Mouse (Mus musculus) MEL (cell line): ENCODE results near the gene Ankar. TPM values are rescaled to one million over a fixed set of nuclear protein-coding genes. Genes with fewer than 3 reads are reported as not detected.

Experiments
- DNase-seq: peaks from one replicate; pipeline ENCODE4 v3.0.0; 2011; ENCODE audit warnings: low read depth, low spot score
- H3K27ac ChIP-seq: 2 replicates; pipeline ENCODE4 v1.5.1; 2012; ENCODE audit warnings: low read depth, mild to moderate bottlenecking, control low read depth, low read length, moderate library complexity; ENCODE audit not compliant: control insufficient read depth
- H3K27me3 ChIP-seq, 2 experiments: fragments of 150-350 bp in 1 of 2; sonication (generic) in 1 of 2; 2 replicates each; pipeline ENCODE4 v1.6.1; 2012; ENCODE audit warnings: low read length in 2 of 2, mild to moderate bottlenecking in 2 of 2, improper control_type of control experiment in 1 of 2, moderate library complexity in 1 of 2; ENCODE audit not compliant: insufficient read depth in 2 of 2, control insufficient read depth in 1 of 2
- H3K36me3 ChIP-seq, 2 experiments: 2 replicates each; pipeline ENCODE4 v1.6.1; 2012 to 2014; ENCODE audit warnings: low read length in 2 of 2, improper control_type of control experiment in 1 of 2, inconsistent platforms in 1 of 2, mild to moderate bottlenecking in 1 of 2; ENCODE audit not compliant: insufficient read depth in 2 of 2, control insufficient read depth in 1 of 2
- H3K4me1 ChIP-seq, 2 experiments: fragments of 150-350 bp in 1 of 2; sonication (generic) in 1 of 2; 2 replicates each; pipeline ENCODE4 v1.6.1; 2012; ENCODE audit warnings: low read length in 2 of 2, improper control_type of control experiment in 1 of 2, mild to moderate bottlenecking in 1 of 2; ENCODE audit not compliant: insufficient read depth in 2 of 2, control insufficient read depth in 1 of 2
- H3K4me3 ChIP-seq, 2 experiments: fragments of 150-350 bp in 1 of 2; sonication (generic) in 1 of 2; 2 replicates each; pipeline ENCODE4 v1.5.1; 2012; ENCODE audit warnings: low read depth in 2 of 2, low read length in 2 of 2, mild to moderate bottlenecking in 2 of 2, moderate library complexity in 2 of 2, control low read depth in 1 of 2, improper control_type of control experiment in 1 of 2; ENCODE audit not compliant: control insufficient read depth in 1 of 2, insufficient read depth in 1 of 2
- H3K79me2 ChIP-seq: 2 replicates; pipeline ENCODE4 v1.6.1; 2012; ENCODE audit warnings: mild to moderate bottlenecking, low read length, moderate library complexity; ENCODE audit not compliant: control insufficient read depth, poor library complexity, insufficient read depth
- H3K9ac ChIP-seq: 2 replicates; pipeline ENCODE4 v1.6.1; 2012; ENCODE audit warnings: low read depth, mild to moderate bottlenecking, control low read depth, low read length, moderate library complexity; ENCODE audit not compliant: control insufficient read depth, poor library complexity, severe bottlenecking
- H3K9me3 ChIP-seq: fragments of 150-350 bp; sonication (generic); replicated peaks from 2 replicates; pipeline ENCODE4 v1.6.1; 2012; ENCODE audit warnings: mild to moderate bottlenecking, low read length, improper control_type of control experiment, moderate library complexity; ENCODE audit not compliant: insufficient read depth
- BHLHE40 ChIP-seq: IDR thresholded peaks from 2 replicates; pipeline ENCODE4 v1.6.1; 2012; ENCODE audit warnings: low read depth, mild to moderate bottlenecking, inconsistent platforms, low read length, improper control_type of control experiment, borderline replicate concordance
- CHD1 ChIP-seq: IDR thresholded peaks from 2 replicates; pipeline ENCODE4 v1.6.1; 2012; ENCODE audit warnings: low read depth, mild to moderate bottlenecking, inconsistent platforms, low read length, improper control_type of control experiment
- CHD2 ChIP-seq: IDR thresholded peaks from 2 replicates; pipeline ENCODE4 v1.6.1; 2011; ENCODE audit warnings: low read length, improper control_type of control experiment
- CTCF ChIP-seq, 3 experiments: IDR thresholded peaks in 2 of 3; conservative IDR thresholded peaks in 1 of 3; 2 replicates each; pipeline ENCODE4 v1.5.1; 2011 to 2012; ENCODE audit warnings: low read length in 3 of 3, low read depth in 2 of 3, mild to moderate bottlenecking in 2 of 3, improper control_type of control experiment in 1 of 3, inconsistent platforms in 1 of 3, mixed read lengths in 1 of 3, moderate library complexity in 1 of 3; ENCODE audit not compliant: control insufficient read depth in 1 of 3, insufficient read depth in 1 of 3, poor library complexity in 1 of 3, severe bottlenecking in 1 of 3
- GABPA ChIP-seq: IDR thresholded peaks from 2 replicates; pipeline ENCODE4 v1.6.1; 2012; ENCODE audit warnings: low read depth, mild to moderate bottlenecking, inconsistent platforms, low read length, improper control_type of control experiment, moderate library complexity
- GATA1 ChIP-seq: IDR thresholded peaks from 2 replicates; pipeline ENCODE4 v1.6.1; 2011; ENCODE audit warnings: low read depth, low read length, improper control_type of control experiment
- JUND ChIP-seq: IDR thresholded peaks from 2 replicates; pipeline ENCODE4 v1.6.1; 2011; ENCODE audit warnings: low read depth, mild to moderate bottlenecking, improper control_type of control experiment, low read length
- KAT2A ChIP-seq: conservative IDR thresholded peaks from 2 replicates; pipeline ENCODE4 v1.6.1; 2012; ENCODE audit warnings: low read depth, low read length, improper control_type of control experiment, inconsistent platforms
- MAX ChIP-seq: IDR thresholded peaks from 2 replicates; pipeline ENCODE4 v1.6.1; 2011; ENCODE audit warnings: low read length, improper control_type of control experiment
- MEF2A ChIP-seq: IDR thresholded peaks from 2 replicates; pipeline ENCODE4 v1.6.1; 2014; ENCODE audit warnings: low read depth, mild to moderate bottlenecking, inconsistent platforms, low read length, improper control_type of control experiment; ENCODE audit not compliant: poor library complexity, insufficient replicate concordance, severe bottlenecking; ENCODE audit errors: extremely low read depth
- MXI1 ChIP-seq: IDR thresholded peaks from 2 replicates; pipeline ENCODE4 v1.6.1; 2011; ENCODE audit warnings: mild to moderate bottlenecking, low read depth, low read length, improper control_type of control experiment
- NELFE ChIP-seq: IDR thresholded peaks from 2 replicates; pipeline ENCODE4 v1.6.1; 2011; ENCODE audit warnings: low read depth, low read length, improper control_type of control experiment
- NRF1 ChIP-seq: IDR thresholded peaks from 2 replicates; pipeline ENCODE4 v1.6.1; 2014; ENCODE audit warnings: low read depth, mild to moderate bottlenecking, inconsistent platforms, low read length, improper control_type of control experiment, moderate library complexity; ENCODE audit not compliant: poor library complexity, insufficient read depth, severe bottlenecking
- POLR2A ChIP-seq, 2 experiments: IDR thresholded peaks; 2 replicates each; pipeline ENCODE4 v1.6.1; 2011 to 2012; ENCODE audit warnings: low read length in 2 of 2, mild to moderate bottlenecking in 2 of 2, control low read depth in 1 of 2, improper control_type of control experiment in 1 of 2, low read depth in 1 of 2, moderate library complexity in 1 of 2; ENCODE audit not compliant: control insufficient read depth in 1 of 2, insufficient read depth in 1 of 2, poor library complexity in 1 of 2
- POLR2AphosphoS2 ChIP-seq: IDR thresholded peaks from 2 replicates; pipeline ENCODE4 v1.6.1; 2011; ENCODE audit warnings: low read length, improper control_type of control experiment
- POLR2AphosphoS5 ChIP-seq: IDR thresholded peaks from 2 replicates; pipeline ENCODE4 v1.6.1; 2012; ENCODE audit warnings: low read depth, borderline replicate concordance, mild to moderate bottlenecking, inconsistent platforms, low read length, moderate library complexity, mixed read lengths
- TBP ChIP-seq: IDR thresholded peaks from 2 replicates; pipeline ENCODE4 v1.8.0; 2011; ENCODE audit warnings: low read depth, low read length, improper control_type of control experiment
- TCF12 ChIP-seq: IDR thresholded peaks from 2 replicates; pipeline ENCODE4 v1.6.1; 2014; ENCODE audit warnings: low read depth, mild to moderate bottlenecking, inconsistent platforms, low read length, improper control_type of control experiment, moderate library complexity
- UBTF ChIP-seq: IDR thresholded peaks from 2 replicates; pipeline ENCODE4 v1.6.1; 2012; ENCODE audit warnings: low read depth, mild to moderate bottlenecking, inconsistent platforms, low read length, improper control_type of control experiment, moderate library complexity, borderline replicate concordance; ENCODE audit not compliant: insufficient read depth
- USF1 ChIP-seq: IDR thresholded peaks from 2 replicates; pipeline ENCODE4 v1.6.1; 2014; ENCODE audit warnings: low read depth, mild to moderate bottlenecking, inconsistent platforms, low read length, improper control_type of control experiment, moderate library complexity
- ZC3H11A ChIP-seq: IDR thresholded peaks from 2 replicates; pipeline ENCODE4 v1.6.1; 2012; ENCODE audit warnings: low read depth, mild to moderate bottlenecking, inconsistent platforms, low read length, improper control_type of control experiment
- ZKSCAN1 ChIP-seq: IDR thresholded peaks from 2 replicates; pipeline ENCODE4 v1.6.1; 2012; ENCODE audit warnings: low read depth, mild to moderate bottlenecking, inconsistent platforms, low read length, improper control_type of control experiment, moderate library complexity
- polyA plus RNA-seq, 2 experiments: library from polyadenylated mRNA; stranded (reverse) in 1 of 2; unstranded in 1 of 2; fragments of >175 nt in 1 of 2; fragments of >200 nt in 1 of 2; gene quantifications; 2 replicates each; pipeline versions ENCODE4 v1.2.1 to v1.2.4; 2012; ENCODE audit warnings: low replicate concordance in 2 of 2, low read depth in 1 of 2; ENCODE audit not compliant: insufficient read length in 2 of 2, insufficient read depth in 1 of 2, missing spikeins in 1 of 2
- total RNA-seq: library from RNA; depleted of rRNA; stranded (reverse); fragments of 300-350 nt; gene quantifications from 2 replicates; pipeline ENCODE4 v1.2.3, GENCODE M21; 2012

The Ankar gene
- total and polyA plus RNA-seq, 3 experiments = not detected

DNA sequence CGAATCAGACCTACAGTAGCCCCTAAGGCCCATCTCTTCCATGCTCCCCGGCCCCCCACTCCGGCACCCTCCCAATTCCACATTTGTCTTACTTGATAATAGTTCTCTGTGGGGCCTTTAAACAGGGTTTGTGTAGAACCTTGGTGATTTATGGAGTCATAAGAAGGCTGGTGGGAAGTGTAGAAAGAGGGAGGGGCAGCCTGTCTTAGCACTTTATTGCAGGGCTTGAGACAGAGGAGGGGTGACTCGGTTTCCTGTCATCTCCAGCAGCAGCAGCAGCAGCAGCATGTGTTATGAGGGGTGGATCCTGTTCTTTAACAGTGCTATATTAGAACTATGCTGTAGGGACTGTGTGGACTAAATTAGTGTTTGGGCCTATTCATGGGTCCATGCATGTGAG is 28.4 kb upstream of the Ankar start:
- H3K27me3 ChIP-seq = no peaks in the 10 kb centered on the region
- no peaks in the 10 kb centered on the region for H3K79me2 ChIP-seq
- TF ChIP-seq CHD2 = no peak
- TF ChIP-seq JUND = no peak
- TF ChIP-seq BHLHE40 = no peak
- TF ChIP-seq TBP = no peak
- no peak for TF ChIP-seq MAX
- no peak for TF ChIP-seq POLR2AphosphoS2

DNA sequence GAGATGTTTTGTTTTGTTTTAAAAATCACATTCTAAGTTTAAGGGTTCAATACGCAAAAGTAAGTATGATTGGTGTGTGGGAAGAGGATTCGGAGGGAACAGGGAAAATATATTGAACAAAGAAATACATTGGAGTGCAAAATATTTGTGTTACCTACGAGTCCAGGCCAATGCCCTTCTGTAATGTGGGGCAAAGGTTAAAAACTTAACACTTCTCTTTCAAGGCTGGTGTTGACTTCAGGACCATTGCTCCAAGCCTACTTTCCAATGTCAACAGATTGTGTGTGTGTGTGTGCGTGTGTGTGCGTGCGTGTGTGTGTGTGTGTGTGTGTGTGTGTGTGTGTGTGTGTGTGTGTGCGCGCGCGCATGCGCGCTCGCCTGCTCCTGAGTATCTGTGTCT is 25.6 kb upstream of the Ankar start:
- H3K79me2 ChIP-seq = no peaks in the 10 kb centered on the region
- H3K27ac ChIP-seq = no peak overlapping the region
- no peak overlapping the region for H3K9ac ChIP-seq
- no peaks in the 10 kb centered on the region for H3K9me3 ChIP-seq
- H3K4me1 ChIP-seq = no peaks in the 10 kb centered on the region
- H3K36me3 ChIP-seq = no peaks in the 10 kb centered on the region
- no peak for DNase-seq
- no peak for TF ChIP-seq CHD1
- no peak for TF ChIP-seq USF1
- no peak for TF ChIP-seq ZKSCAN1
- no peak for TF ChIP-seq NRF1
- TF ChIP-seq UBTF = no peak
- TF ChIP-seq MEF2A = no peak
- TF ChIP-seq KAT2A = no peak
- no peak for TF ChIP-seq POLR2AphosphoS5
- TF ChIP-seq MAX = no peak
- TF ChIP-seq POLR2A (IDR thresholded peaks at IDR 0.05; ENCODE audit: control insufficient read depth in 1 of 2, insufficient read depth in 1 of 2, low read depth in 1 of 2, low read length in 2 of 2, poor library complexity in 1 of 2) = no peak
- TF ChIP-seq TCF12 = no peak
- TF ChIP-seq GABPA = no peak
- TF ChIP-seq MXI1 = no peak
- no peak for TF ChIP-seq CTCF (IDR thresholded peaks at IDR 0.05 in 2 of 3, conservative IDR thresholded peaks at IDR 0.05 in 1 of 3; ENCODE audit: control insufficient read depth in 1 of 3, insufficient read depth in 1 of 3, low read depth in 2 of 3, low read length in 3 of 3, poor library complexity in 1 of 3, severe bottlenecking in 1 of 3)
- TF ChIP-seq ZC3H11A = no peak
- TF ChIP-seq GATA1 = no peak
- no peak for TF ChIP-seq NELFE
- no peak for TF ChIP-seq JUND
- TF ChIP-seq, all 39 proteins: peak for 0
- Histone ChIP-seq H3K27me3 (no peaks in the 10 kb centered on the region), H3K4me3 (no peak overlapping the region)

More for the DNA sequence above, 28.4 kb upstream of the Ankar start:
- H3K9me3 ChIP-seq = no peaks in the 10 kb centered on the region
- no peaks in the 10 kb centered on the region for H3K36me3 ChIP-seq
- no peak overlapping the region for H3K9ac ChIP-seq
- DNase-seq = no peak
- H3K4me3 ChIP-seq = no peak overlapping the region
- H3K27ac ChIP-seq = no peak overlapping the region
- no peaks in the 10 kb centered on the region for H3K4me1 ChIP-seq
